Mouse (Mus musculus): ENCODE measurements around the gene Dusp22. TPM values are rescaled to one million over a fixed set of nuclear protein-coding genes. Genes with fewer than 3 reads are reported as not detected.

Gene Dusp22
- total RNA-seq, 2 experiments from 2014 or later = 33.4 to 35.4 TPM

Other genes starting within 250 kb of the Dusp22 start
- gene Uqcrfs1, start 114.6 kb upstream of the Dusp22 start, total RNA-seq (2021) = 100 to 1,000 TPM; 140 to 157 TPM
- under 1 TPM; 0.47 to 0.63 TPM for gene Irf4, start 89.2 kb downstream of the Dusp22 start, total RNA-seq (2021)

Measured in left cerebral cortex, postnatal 36 days (tissue).